Comparison of ENCODE assay signal across 14 mouse cellular contexts in the genomic region with DNA sequence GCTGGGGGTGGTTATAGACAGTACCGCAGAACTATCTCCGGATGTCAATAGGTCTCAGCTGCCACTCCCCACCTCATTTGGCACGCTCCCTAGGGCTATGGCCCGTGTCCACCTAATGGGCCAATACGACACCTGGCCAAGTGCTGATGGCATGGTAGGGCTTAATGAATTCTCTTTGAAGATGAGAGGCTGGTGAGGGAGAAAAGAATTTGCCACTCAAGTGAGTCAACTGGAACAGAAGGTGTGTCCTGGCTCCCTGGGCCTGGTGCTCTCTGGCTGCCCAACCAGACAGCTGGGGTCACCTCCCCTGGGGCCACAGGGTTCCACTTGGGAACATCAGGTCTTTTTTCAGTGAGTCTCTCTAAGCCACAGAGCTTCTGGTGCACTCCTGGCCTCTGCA.
DNase-seq lines count a peak whose midpoint lies in the region; ATAC-seq and TF ChIP-seq lines count a peak whose summit lies in the region.
"Had no signal": no experiment of that assay in that cellular context is flagged by ENCODE, and none has a peak within 500 bp of the region (broad histone marks: within the 10 kb centered on the region; RNA-seq: fewer than 3 reads in every experiment).

No protein-coding gene starts in this region.

- H3K36me3 ChIP-seq in liver, adult 2 months (ENCODE audit: control insufficient read depth, insufficient read depth, low read length): no peaks in the 10 kb centered on the region
- no peaks in the 10 kb centered on the region for H3K36me3 ChIP-seq in liver, postnatal 0 days (replicated peaks; ENCODE audit: insufficient read depth, low read length)
- no peaks in the 10 kb centered on the region for H3K36me3 ChIP-seq in embryonic facial prominence, embryonic 15.5 days
- H3K36me3 ChIP-seq in kidney, embryonic 14.5 days (ENCODE audit: control insufficient read depth, insufficient read depth, low read length): no peaks in the 10 kb centered on the region
- H3K36me3 ChIP-seq in forebrain, embryonic 10.5 days (replicated peaks): no peaks in the 10 kb centered on the region
- H3K36me3 ChIP-seq: heart, embryonic 13.5 days; liver, embryonic 13.5 days had no signal

- H3K4me3 ChIP-seq in liver, adult 2 months (ENCODE audit: insufficient read depth, low read depth, low read length): no peak overlapping the region
- H3K4me3 ChIP-seq in liver, postnatal 0 days (ENCODE audit: low read depth, low read length): no peak overlapping the region
- no peak overlapping the region for H3K4me3 ChIP-seq in embryonic facial prominence, embryonic 15.5 days (replicated peaks)
- H3K4me3 ChIP-seq in kidney, embryonic 14.5 days (ENCODE audit: low read length): no peak overlapping the region
- no peak overlapping the region for H3K4me3 ChIP-seq in forebrain, embryonic 10.5 days
- H3K4me3 ChIP-seq: heart, embryonic 13.5 days; liver, embryonic 13.5 days had no signal

- WGBS in liver, adult 2 months: 39% methylated on average over 5 of the region's 5 CpGs
- 85% methylated on average over 5 of the region's 5 CpGs for WGBS in liver, postnatal 0 days (ENCODE audit: insufficient replicate concordance)
- 36% methylated on average over 5 of the region's 5 CpGs for WGBS in embryonic facial prominence, embryonic 15.5 days
- WGBS in kidney, embryonic 14.5 days: 30% methylated on average over 5 of the region's 5 CpGs
- 77% methylated on average over 5 of the region's 5 CpGs for WGBS in forebrain, embryonic 10.5 days

- no peak for TF ChIP-seq CTCF in liver, adult 2 months (IDR thresholded peaks at IDR 0.05; ENCODE audit: low read depth, low read length)
- no peak for TF ChIP-seq CTCF in liver, postnatal 0 days (IDR thresholded peaks at IDR 0.05; ENCODE audit: low read depth)

- peak overlapping the region; percentile 36 for H3K27ac ChIP-seq in liver, adult 2 months (replicated peaks; ENCODE audit: insufficient read depth, low read depth, low read length)
- no peak overlapping the region for H3K27ac ChIP-seq in liver, postnatal 0 days (ENCODE audit: low read depth)
- H3K27ac ChIP-seq in embryonic facial prominence, embryonic 15.5 days (replicated peaks): no peak overlapping the region
- no peak overlapping the region for H3K27ac ChIP-seq in kidney, embryonic 14.5 days (ENCODE audit: low read depth, low read length)
- H3K27ac ChIP-seq in forebrain, embryonic 10.5 days: no peak overlapping the region
- H3K27ac ChIP-seq: heart, embryonic 13.5 days; hindbrain, postnatal 0 days; liver, embryonic 13.5 days had no signal

- H3K4me1 ChIP-seq in liver, adult 2 months (ENCODE audit: control insufficient read depth, insufficient read depth, low read length): peaks cover 13% of the 10 kb centered on the region
- peaks cover 27% of the 10 kb centered on the region for H3K4me1 ChIP-seq in liver, postnatal 0 days (ENCODE audit: insufficient read depth)
- 0 out of 2 replicates have a peak, but pooled peaks cover 3% of the 10 kb centered on the region for H3K4me1 ChIP-seq in embryonic facial prominence, embryonic 15.5 days
- H3K4me1 ChIP-seq in kidney, embryonic 14.5 days (ENCODE audit: control insufficient read depth, insufficient read depth, low read length): peaks cover 3% of the 10 kb centered on the region; the same call in 1 of the 2 replicates
- peaks cover 17% of the 10 kb centered on the region for H3K4me1 ChIP-seq in forebrain, embryonic 10.5 days

- H3K9ac ChIP-seq in liver, adult 2 months (ENCODE audit: low read depth, low read length): no peak overlapping the region
- H3K9ac ChIP-seq in liver, postnatal 0 days (replicated peaks): no peak overlapping the region
- no peak overlapping the region for H3K9ac ChIP-seq in embryonic facial prominence, embryonic 15.5 days
- H3K9ac ChIP-seq in kidney, embryonic 14.5 days (ENCODE audit: low read depth, low read length): no peak overlapping the region
- H3K9ac ChIP-seq: heart, embryonic 13.5 days; liver, embryonic 13.5 days had no signal

- ATAC-seq in liver, postnatal 0 days: no peak
- ATAC-seq in embryonic facial prominence, embryonic 15.5 days (ENCODE audit: insufficient number of reproducible peaks, low FRiP score, low TSS enrichment, low read depth): 0 out of 2 replicates have a peak, but pooled peaks have one; percentile 24
- peak; percentile 82 for ATAC-seq in kidney, embryonic 14.5 days (ENCODE audit: low FRiP score, low TSS enrichment)
- ATAC-seq: forebrain, embryonic 16.5 days; hindbrain, postnatal 0 days had no signal

- DNase-seq in liver, adult 2 months (ENCODE audit: extremely low read depth, low read depth, low spot score): peak; percentile 65
- DNase-seq in liver, postnatal 0 days: no peak
- DNase-seq in mesoderm, embryonic 11.5 days (ENCODE audit: low read depth, low spot score): peak; percentile 17
- no peak for DNase-seq in retina, postnatal 1 day
- no peak for DNase-seq in urinary bladder, postnatal 10 days (ENCODE audit: low spot score)
- DNase-seq in forebrain, embryonic 10.5 days (ENCODE audit: extremely low spot score, low spot score): no peak
- DNase-seq: layer of hippocampus, postnatal 36 days; liver, embryonic 13.5 days; thymus, adult 18-20 months had no signal

- H3K9me3 ChIP-seq in liver, postnatal 0 days (ENCODE audit: low read length): no peaks in the 10 kb centered on the region
- no peaks in the 10 kb centered on the region for H3K9me3 ChIP-seq in embryonic facial prominence, embryonic 15.5 days (replicated peaks)
- no peaks in the 10 kb centered on the region for H3K9me3 ChIP-seq in kidney, embryonic 14.5 days (ENCODE audit: control insufficient read depth, low read length)
- no peaks in the 10 kb centered on the region for H3K9me3 ChIP-seq in forebrain, embryonic 10.5 days
- H3K9me3 ChIP-seq: heart, embryonic 13.5 days; liver, embryonic 13.5 days had no signal

- TF ChIP-seq POLR2A in liver, adult 2 months (IDR thresholded peaks at IDR 0.05; ENCODE audit: extremely low read depth, insufficient read depth, low read length): no peak

- H3K4me2 ChIP-seq in liver, postnatal 0 days (ENCODE audit: low read depth, low read length): no peak overlapping the region
- H3K4me2 ChIP-seq in embryonic facial prominence, embryonic 15.5 days (replicated peaks): no peak overlapping the region
- no peak overlapping the region for H3K4me2 ChIP-seq in kidney, embryonic 14.5 days (replicated peaks; ENCODE audit: low read depth, low read length)
- H3K4me2 ChIP-seq: heart, embryonic 13.5 days; liver, embryonic 13.5 days had no signal

- H3K79me2 ChIP-seq in liver, adult 2 months (ENCODE audit: control insufficient read depth, insufficient read depth, low read length): no peaks in the 10 kb centered on the region

- TF ChIP-seq EP300 in liver, postnatal 0 days (IDR thresholded peaks at IDR 0.05; ENCODE audit: low read depth): no peak

- H3K27me3 ChIP-seq in liver, adult 2 months (ENCODE audit: control insufficient read depth, insufficient read depth, low read length): no peaks in the 10 kb centered on the region
- H3K27me3 ChIP-seq in liver, postnatal 0 days (ENCODE audit: insufficient read depth, low read length): no peaks in the 10 kb centered on the region
- no peaks in the 10 kb centered on the region for H3K27me3 ChIP-seq in embryonic facial prominence, embryonic 15.5 days
- H3K27me3 ChIP-seq in kidney, embryonic 14.5 days (ENCODE audit: control insufficient read depth, insufficient read depth, low read length): no peaks in the 10 kb centered on the region
- H3K27me3 ChIP-seq in forebrain, embryonic 10.5 days (ENCODE audit: poor library complexity, severe bottlenecking): no peaks in the 10 kb centered on the region
- H3K27me3 ChIP-seq: heart, embryonic 13.5 days; liver, embryonic 13.5 days had no signal

Comparison
In these comparisons a context has a peak if more than half of its experiments do, and no peak if none do; other contexts are left out.
1. DNase-seq: peak in liver, adult 2 months (single experiment) and mesoderm, embryonic 11.5 days (single experiment); none in liver, postnatal 0 days (single experiment), retina, postnatal 1 day (single experiment), urinary bladder, postnatal 10 days (single experiment) and forebrain, embryonic 10.5 days (single experiment).